Mouse (Mus musculus) induced T-regulatory cell, adult 2 months (primary cell): Measurements from ENCODE around the gene Ranbp17.

Experiments
- DNase-seq: peaks from one replicate; pipeline ENCODE4 v3.0.0-alpha.2; 2012; ENCODE audit warnings: low read depth

Gene Ranbp17

DNA sequence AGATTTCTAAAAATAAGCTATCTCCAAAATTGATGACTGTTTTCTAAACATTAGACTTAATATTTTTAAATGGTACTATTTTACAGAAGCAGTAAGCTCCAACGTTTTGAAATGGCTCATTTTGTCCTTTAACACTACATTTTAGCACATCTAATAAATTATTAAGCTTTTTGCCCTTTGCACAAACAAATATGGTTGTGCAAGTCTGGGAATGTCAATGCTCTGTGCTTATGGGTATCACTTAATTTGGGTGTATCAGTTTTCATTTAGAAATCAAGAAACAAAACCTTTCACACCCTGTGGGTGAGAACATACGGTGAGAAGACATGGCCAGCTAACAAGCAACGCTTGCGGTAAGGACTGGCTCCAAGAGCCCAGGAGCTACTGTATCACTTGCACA, 108.9 kb downstream of the Ranbp17 start:
- no peak for DNase-seq

DNA sequence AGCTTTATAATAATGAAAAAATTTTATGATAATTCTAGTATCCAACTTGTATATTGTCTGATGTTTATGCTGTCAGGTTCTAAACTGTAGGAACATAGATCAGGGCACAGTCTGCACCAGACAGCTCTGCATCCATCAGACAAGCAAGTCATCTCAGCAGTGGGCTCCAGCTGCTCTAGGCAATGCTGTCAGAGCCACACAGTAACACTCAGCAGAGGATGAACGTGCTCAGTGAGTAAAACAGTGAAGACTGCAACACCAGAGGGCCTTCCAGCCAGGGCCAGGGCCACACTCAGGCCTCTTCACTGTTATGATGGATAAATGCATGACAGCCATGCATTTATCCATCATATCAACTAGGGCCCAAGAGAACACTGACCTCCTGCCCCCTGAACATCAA, 114.2 kb downstream of the Ranbp17 start:
- DNase-seq, result no peak

GRCm38 (mm10) chr11:33398701-33399100, 114.8 kb downstream of the Ranbp17 start:
- DNase-seq, result no peak

DNA sequence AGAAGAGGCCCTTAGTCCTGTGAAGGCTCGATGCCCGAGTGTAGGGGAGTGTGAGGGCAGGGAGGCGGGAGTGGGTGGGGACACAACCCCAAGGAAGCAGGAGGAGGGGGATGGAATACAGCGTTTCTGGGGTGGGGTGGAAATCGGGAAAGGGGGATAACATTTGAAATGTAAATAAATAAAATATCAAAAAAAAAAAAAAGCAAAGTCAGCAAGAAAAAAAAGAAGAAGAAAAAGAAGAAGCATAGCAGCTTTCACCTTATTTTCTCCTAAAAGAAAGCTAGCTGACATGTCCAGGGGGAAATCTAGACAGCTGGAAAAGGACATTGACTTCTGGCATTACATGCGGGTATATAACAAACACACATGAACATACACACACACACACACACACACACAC, 117.3 kb downstream of the Ranbp17 start:
- DNase-seq, result no peak

DNA sequence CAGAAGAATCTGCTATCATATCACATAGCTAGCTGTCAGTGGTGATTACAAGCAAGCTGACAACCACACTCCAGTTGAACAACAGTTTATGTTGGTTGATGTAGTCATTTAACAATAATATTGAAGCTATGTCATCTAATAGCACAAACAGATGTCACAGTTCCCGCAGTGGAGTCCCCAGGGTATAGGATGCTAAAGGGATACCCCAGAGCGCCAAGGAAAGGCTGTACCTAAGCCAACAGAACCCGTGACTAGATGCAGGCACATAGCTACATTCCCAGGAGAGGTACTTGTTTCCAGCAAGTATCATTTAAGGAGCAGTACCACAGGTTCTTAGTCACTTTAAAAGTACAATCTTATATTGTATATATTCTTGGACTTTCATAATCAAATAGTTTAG, 119.5 kb downstream of the Ranbp17 start:
- no peak for DNase-seq

DNA sequence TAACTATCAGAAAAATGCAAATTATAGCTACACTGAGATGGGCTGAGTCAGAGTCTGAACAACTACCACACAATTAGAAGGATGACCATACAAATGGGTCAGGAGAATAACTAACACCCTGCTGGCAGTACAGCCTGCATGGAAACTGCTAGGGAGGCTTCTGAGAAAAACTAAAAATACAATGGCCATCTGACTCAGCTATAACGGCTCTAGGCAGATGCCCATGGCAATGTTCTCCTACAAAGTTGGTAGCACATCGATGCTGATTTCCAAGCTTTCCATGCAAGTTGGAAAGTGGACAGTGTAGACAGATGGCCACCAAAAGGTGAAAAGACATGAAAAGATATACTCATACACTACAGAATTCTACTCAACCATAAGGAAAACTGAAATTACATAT, 124.9 kb downstream of the Ranbp17 start:
- DNase-seq, result no peak

GRCm38 (mm10) chr11:33361867-33362266, 151.7 kb downstream of the Ranbp17 start:
- no peak for DNase-seq

- DNase-seq, result peak; percentile 2
These were observed 164.3 kb downstream of the Ranbp17 start for GRCm38 (mm10) chr11:33349269-33349668.

GRCm38 (mm10) chr11:33342061-33342460, 171.5 kb downstream of the Ranbp17 start:
- DNase-seq, result no peak

GRCm38 (mm10) chr11:33336552-33337121, 176.9 kb downstream of the Ranbp17 start:
- peak; percentile 3 for DNase-seq

GRCm38 (mm10) chr11:33335616-33336015, 177.9 kb downstream of the Ranbp17 start:
- DNase-seq, result no peak

DNA sequence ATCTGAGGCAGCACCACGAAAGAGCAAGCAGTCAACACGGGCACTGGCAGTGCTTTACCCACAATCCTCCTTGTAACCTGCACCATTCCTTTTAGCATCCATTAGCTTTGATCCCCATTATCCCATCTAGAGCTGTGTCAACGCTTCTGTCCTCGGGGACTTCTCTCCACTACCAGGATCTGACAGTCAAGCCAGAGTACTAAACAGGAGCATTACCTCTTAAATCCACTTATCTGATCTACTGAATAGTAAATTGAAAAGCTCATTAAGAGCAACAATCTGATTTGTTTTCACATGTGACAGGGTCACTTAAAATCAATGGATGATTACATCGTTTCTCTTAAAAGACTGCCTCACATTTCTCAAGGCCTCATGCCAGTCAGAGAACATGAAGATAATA, 181.4 kb downstream of the Ranbp17 start:
- DNase-seq, result no peak

DNA sequence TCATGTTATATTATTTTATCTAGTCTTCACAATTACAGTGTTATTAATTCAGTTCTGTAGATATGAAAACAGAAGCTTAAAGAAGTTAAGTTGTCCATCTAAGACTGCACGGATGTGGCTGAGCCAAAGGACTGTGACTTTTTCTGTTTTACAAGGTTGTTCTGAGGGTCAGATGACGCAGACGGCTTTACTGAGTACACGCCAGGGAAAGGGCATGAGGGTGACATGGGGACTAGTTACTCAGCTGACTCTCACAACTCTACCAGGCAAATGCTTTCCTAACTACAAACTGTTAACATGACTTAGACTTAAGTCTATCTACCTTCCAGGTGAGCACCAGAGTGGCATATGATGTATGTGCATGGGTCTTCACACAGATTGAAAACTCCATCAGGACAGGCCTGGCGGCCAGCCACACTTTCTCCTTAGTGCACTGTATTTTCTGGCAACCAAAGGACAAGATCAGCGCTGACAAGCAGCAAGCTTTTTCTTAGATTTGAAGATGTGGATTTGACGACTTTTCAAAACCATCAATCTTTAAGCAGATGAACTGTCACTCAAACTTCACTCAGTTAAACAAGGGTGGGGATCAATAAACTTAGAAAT, 194.4 kb downstream of the Ranbp17 start:
- no peak for DNase-seq

- DNase-seq, result no peak
These were observed 204.0 kb downstream of the Ranbp17 start for GRCm38 (mm10) chr11:33309566-33309965.

DNA sequence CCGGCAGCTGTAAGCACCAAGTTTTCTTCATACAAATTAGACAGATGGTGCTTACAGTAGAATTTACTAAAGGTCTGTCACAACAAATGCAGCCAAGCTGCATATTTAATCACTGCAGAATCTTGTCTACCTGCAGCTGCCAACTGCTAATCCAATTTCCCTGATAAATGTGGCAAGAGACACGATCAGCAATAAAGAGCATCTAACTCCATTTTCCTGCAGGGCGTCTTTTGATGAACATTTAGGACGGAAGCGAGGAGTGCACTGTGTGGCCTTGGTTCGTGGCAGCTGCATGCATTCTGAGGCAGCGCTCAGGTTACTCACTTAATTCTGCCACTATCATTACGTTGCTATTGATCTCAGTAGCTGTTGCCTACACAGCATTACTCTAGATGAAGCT, 212.7 kb downstream of the Ranbp17 start:
- DNase-seq, result no peak

DNA sequence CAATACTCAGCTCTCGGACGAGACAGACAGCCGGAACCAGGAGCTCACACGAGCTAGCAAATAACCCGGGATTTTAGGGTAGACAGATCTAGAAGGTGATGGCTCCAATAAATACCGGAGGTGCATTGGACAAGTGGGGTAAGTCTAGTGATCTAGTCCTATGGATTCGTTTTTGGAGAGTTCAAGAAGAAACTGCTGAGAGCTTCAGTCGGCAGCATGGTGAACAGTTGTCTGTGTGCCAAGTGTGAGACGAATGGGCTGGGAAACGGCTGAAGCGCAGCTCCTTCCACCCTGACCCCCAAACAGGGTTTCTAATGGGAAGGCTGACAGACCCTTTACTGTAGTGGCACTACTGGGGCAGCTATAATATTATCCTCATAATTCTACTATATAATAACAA, 214.2 kb downstream of the Ranbp17 start:
- DNase-seq, result no peak

- no peak for DNase-seq
These were observed 216.4 kb downstream of the Ranbp17 start for GRCm38 (mm10) chr11:33297121-33297520.

GRCm38 (mm10) chr11:33295422-33295821, 218.1 kb downstream of the Ranbp17 start:
- DNase-seq, result peak; percentile 25

DNA sequence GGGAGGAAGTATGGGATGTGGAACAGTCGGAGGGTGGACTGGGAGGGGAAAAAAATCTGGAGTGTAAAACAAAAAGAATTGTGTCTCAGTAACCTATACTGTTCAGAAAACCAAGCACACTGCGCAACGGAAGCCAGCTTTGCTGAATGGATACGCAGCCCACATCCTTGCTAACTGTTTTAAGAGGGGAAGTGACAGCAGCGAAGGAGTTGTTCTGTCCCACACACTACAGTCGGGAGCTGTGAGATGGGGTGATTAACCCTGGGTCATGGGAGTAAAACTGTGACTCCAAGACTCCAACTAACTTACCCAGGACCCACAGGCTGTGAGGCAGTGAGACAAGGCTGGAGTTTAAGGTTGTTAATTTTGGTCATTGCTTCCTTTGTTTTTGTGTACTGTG, 219.5 kb downstream of the Ranbp17 start:
- no peak for DNase-seq

GRCm38 (mm10) chr11:33278571-33278970, 235.0 kb downstream of the Ranbp17 start:
- no peak for DNase-seq

DNA sequence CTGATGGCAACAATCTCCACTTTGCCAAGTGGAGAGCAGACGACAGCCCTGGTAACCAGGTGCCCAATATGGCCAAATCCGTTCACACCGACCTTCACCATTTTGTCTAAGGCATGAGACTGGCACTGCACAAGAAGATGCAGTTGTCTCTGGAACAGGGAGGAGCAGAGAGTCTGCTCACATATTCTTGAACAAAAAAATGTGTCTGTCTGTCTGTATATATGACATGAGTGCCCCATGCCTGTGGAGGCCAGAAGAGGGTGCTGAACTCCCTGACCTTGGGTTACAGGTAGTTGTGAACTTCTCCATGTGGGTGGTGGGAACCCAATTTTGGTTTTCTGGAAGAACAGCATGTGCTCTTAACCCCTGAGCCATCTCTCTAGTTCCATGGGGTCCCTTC, 236.9 kb downstream of the Ranbp17 start, which contains the start of gene Gm12117:
Gm12117 (minus strand) TSS at position 101 of the 400 bp plus-strand sequence.
- DNase-seq, result no peak

GRCm38 (mm10) chr11:33274816-33275215, 238.7 kb downstream of the Ranbp17 start:
- no peak for DNase-seq

DNA sequence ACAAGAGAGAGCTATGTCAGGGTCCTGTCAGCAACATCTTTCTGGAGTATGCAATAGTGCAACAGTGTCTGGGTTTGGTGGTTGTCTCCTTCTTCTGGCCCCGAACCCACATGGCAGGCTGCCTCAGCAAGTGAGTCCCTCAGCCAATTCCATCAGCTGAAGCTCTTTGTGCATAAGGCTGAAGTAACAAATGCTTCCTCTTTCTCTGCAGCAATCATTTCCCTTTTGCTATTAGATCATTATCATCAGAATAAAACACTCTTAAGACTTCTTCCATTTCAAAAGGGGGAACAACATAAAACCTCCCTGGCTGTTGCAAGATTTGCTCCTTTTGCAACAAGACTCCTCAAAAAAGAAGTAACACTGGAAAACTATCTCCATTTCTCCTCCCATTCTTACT, 239.3 kb downstream of the Ranbp17 start:
- no peak for DNase-seq

DNA sequence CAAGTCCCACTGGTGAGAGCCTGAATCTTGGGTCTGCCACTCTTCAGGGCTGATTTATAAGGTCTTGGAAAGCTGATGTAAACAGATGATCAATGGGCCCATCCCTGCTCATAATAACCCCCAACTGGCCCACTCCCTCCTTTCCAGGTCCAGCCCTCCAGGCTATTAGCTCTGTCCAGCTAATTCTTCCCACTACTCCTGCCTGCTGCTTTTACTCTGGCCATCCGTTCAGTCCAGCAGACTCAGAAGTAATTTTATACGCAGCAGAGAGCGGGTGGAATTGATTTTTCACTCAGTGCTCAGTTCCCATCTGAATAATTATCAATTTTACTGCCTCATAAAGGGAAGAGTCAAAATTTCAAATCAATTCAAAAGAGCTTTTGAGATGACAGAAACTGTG, 273.3 kb downstream of the Ranbp17 start:
- DNase-seq, result no peak
